Mouse (Mus musculus): Measurements from ENCODE around the gene Car3. TPM values are rescaled to one million over a fixed set of nuclear protein-coding genes. Genes with fewer than 3 reads are reported as not detected.
"Not testable (repeated sequence)": the region's sequence is repeated elsewhere in the genome, so short reads cannot be mapped to it uniquely, and the experiment has no call there.

Gene Car3
- 26.7 and 26.8 TPM in 2 replicates for polyA plus RNA-seq (2014; fragmentation: Nextera tagmentation; extraction: Ambion mirVana)

DNA sequence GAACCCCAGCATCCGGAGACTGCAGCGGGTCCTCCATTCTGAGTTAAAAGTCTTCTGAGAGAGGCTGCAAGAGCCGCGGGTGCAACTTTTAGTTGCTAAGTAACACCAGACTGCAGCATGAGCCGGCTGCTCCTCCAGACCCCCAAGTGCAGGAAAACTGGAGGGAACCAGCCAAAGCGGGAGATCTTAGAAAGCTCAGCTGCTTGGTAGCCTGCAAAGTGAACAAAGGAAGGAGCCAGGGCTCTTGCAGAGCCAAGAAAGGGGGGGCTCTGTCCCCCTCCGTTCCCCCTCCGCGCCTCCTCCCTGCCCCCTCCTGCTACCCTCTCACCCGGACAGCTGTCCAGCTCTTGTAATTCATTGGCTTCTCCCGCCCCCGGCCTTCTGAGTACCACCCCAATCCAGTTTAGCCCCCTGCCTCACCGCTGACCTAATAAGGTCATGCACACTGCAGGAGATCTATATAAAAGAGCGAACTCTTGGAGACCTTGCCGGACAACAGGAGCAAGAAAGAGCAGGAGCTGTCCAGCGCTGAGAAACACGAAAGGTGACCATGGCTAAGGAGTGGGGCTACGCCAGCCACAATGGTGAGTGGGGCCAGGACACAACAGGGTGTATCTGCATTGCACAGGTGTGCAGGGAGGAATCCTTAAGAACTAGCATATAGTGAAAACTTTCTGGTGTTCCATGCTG, at the start of gene Car3:
Gene Car3 (plus strand): TSS at position 491 of the 690 bp plus-strand sequence.
- 5% methylated on average over 15 of the region's 18 CpGs for WGBS
- Histone ChIP-seq H3K27me3 (ENCODE audit: control insufficient read depth, insufficient read depth, low read length) (no peaks in the 10 kb centered on the region), H3K9me3 (ENCODE audit: control insufficient read depth, low read length) (no peaks in the 10 kb centered on the region), H3K36me3 (ENCODE audit: control insufficient read depth, insufficient read depth, low read length) (no peaks in the 10 kb centered on the region), H3K4me3 (ENCODE audit: low read length) (peak within 1 kb of the TSS; percentile 36), H3K9ac (ENCODE audit: low read depth, low read length) (peak within 1 kb of the TSS; percentile 48), H3K4me2 (replicated peaks; ENCODE audit: low read depth, low read length) (peak within 1 kb of the TSS; percentile 72), H3K27ac (ENCODE audit: low read depth, low read length) (no peak within 1 kb of the TSS), H3K4me1 (ENCODE audit: control insufficient read depth, insufficient read depth, low read length) (no peaks in the 10 kb centered on the region)
- ATAC-seq (ENCODE audit: low FRiP score, low TSS enrichment) = peak; percentile 90

DNA sequence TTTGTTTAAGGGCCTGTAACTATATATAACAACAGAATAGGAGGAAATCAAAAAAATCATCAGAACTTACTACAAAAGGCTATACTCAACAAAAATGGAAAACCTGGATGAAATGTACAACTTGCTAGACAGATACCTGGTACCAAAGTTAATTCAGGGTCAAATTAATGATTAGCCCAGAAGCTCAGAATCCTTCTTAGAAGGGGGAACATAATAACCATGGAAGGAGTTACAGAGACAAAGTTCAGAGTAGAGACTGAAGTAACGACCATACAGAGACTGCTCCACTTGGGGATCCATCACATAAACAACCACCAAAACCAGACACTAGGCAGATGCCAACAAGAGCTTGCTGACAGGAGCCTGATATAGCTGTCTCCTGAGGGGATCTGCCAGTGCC, 47.9 kb upstream of the Car3 start:
- not testable (repeated sequence) for H3K4me3 ChIP-seq (ENCODE audit: low read length); H3K4me1 ChIP-seq (ENCODE audit: control insufficient read depth, insufficient read depth, low read length); H3K9ac ChIP-seq (ENCODE audit: low read depth, low read length); H3K4me2 ChIP-seq (replicated peaks; ENCODE audit: low read depth, low read length); H3K36me3 ChIP-seq (ENCODE audit: control insufficient read depth, insufficient read depth, low read length); H3K9me3 ChIP-seq (ENCODE audit: control insufficient read depth, low read length); H3K27me3 ChIP-seq (ENCODE audit: control insufficient read depth, insufficient read depth, low read length); H3K27ac ChIP-seq (ENCODE audit: low read depth, low read length); ATAC-seq (ENCODE audit: low FRiP score, low TSS enrichment)
- WGBS = 90% methylated on average over 1 of the region's 1 CpGs

DNA sequence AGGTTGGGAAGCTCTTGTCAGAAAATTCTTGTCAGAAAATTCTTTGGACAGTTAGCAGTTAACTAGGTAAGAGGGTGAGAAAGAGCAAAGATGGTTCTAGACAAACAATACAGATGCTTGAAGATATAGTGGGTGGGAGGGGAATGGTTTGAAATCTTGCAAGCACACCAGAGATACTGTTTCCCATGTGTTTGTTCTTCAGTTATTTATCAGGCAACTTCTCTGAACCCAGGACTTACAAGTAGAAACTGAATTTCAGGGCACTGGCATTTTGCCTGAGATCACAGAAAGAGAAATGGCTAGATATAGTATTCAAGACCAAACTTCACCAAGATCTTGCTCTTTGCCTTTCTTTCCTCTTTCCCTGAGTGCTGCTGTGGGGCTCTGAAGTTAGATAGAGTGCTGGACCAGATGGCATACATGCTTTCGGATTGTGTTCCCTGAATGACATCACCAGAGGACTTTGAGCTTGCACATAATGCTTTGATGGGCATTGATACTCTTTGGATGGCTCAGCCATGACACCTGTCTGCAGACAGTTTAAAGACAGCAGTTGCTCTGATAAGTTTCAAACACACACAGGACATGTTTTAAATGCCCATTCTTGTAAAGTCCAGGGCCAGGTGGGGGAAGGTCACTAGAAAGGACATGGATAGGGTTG, 43.3 kb upstream of the Car3 start:
- WGBS = 78% methylated on average over 1 of the region's 1 CpGs
- H3K9me3 ChIP-seq (ENCODE audit: control insufficient read depth, low read length) = no peaks in the 10 kb centered on the region

DNA sequence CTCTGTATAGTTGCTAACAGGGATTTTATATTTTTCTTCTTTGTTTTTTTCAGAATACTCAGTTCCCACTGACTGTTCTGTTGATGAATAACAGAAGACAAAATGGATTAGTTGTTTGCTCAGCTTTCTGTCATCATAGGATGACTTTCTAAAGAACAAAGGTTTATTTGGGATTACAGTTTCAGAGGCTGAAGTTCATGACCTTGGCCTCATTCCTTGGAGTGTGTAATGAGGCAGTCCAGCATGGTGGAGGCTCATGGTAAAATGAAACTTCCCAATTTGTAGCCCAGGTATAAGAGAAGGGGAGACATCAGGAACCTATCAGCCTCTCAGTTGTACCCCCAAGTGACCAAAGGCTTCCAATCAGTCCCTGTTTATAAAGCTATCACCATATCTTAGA, 34.4 kb upstream of the Car3 start:
- Histone ChIP-seq H3K4me3 (ENCODE audit: low read length) (no peak overlapping the region), H3K36me3 (ENCODE audit: control insufficient read depth, insufficient read depth, low read length) (no peaks in the 10 kb centered on the region), H3K4me1 (ENCODE audit: control insufficient read depth, insufficient read depth, low read length) (no peaks in the 10 kb centered on the region), H3K27ac (ENCODE audit: low read depth, low read length) (no peak overlapping the region), H3K9ac (ENCODE audit: low read depth, low read length) (no peak overlapping the region), H3K9me3 (ENCODE audit: control insufficient read depth, low read length) (no peaks in the 10 kb centered on the region), H3K27me3 (ENCODE audit: control insufficient read depth, insufficient read depth, low read length) (no peaks in the 10 kb centered on the region), H3K4me2 (replicated peaks; ENCODE audit: low read depth, low read length) (no peak overlapping the region)
- no peak for ATAC-seq (ENCODE audit: low FRiP score, low TSS enrichment)

More for the DNA sequence above, 43.3 kb upstream of the Car3 start:
- H3K4me3 ChIP-seq (ENCODE audit: low read length) = no peak overlapping the region
- H3K36me3 ChIP-seq (ENCODE audit: control insufficient read depth, insufficient read depth, low read length) = no peaks in the 10 kb centered on the region
- H3K4me1 ChIP-seq (ENCODE audit: control insufficient read depth, insufficient read depth, low read length) = no peaks in the 10 kb centered on the region
- no peak overlapping the region for H3K9ac ChIP-seq (ENCODE audit: low read depth, low read length)
- H3K27ac ChIP-seq (ENCODE audit: low read depth, low read length) = no peak overlapping the region
- H3K4me2 ChIP-seq (replicated peaks; ENCODE audit: low read depth, low read length) = no peak overlapping the region
- no peaks in the 10 kb centered on the region for H3K27me3 ChIP-seq (ENCODE audit: control insufficient read depth, insufficient read depth, low read length)
- ATAC-seq (ENCODE audit: low FRiP score, low TSS enrichment) = no peak

DNA sequence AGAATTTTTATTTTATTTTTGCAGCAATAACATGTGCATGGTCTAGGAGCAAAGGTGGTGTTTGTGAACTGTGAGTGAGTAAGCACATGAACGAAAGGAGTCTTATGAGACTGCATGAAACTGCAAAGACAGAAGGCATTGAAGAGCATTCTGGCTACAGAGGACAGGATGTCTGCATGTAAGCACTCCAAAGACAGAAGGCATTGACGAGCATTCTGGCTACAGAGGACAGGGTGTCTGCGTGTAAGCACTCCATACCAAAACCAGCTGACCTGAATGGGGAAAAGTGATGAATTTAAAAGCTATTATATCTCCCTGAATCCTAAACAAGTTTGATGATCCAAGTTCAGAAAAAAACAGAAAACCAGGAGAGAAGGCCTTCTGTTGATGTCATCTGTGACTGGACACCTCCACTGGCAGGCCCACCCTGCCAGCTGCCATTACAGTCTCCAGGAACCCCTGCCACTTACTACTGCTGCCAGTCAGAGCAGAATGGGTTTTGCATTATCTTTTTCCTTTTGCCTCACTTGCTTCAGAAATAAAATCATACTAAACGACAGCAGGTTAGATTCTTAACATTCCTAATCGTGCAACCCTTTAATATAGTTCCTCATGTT, 32.0 kb upstream of the Car3 start:
- Histone ChIP-seq H3K27me3 (ENCODE audit: control insufficient read depth, insufficient read depth, low read length) (no peaks in the 10 kb centered on the region), H3K27ac (ENCODE audit: low read depth, low read length) (no peak overlapping the region), H3K36me3 (ENCODE audit: control insufficient read depth, insufficient read depth, low read length) (no peaks in the 10 kb centered on the region), H3K4me3 (ENCODE audit: low read length) (no peak overlapping the region), H3K9me3 (ENCODE audit: control insufficient read depth, low read length) (no peaks in the 10 kb centered on the region), H3K4me1 (ENCODE audit: control insufficient read depth, insufficient read depth, low read length) (no peaks in the 10 kb centered on the region), H3K9ac (ENCODE audit: low read depth, low read length) (no peak overlapping the region), H3K4me2 (replicated peaks; ENCODE audit: low read depth, low read length) (no peak overlapping the region)
- WGBS = 87% methylated on average over 5 of the region's 5 CpGs
- ATAC-seq (ENCODE audit: low FRiP score, low TSS enrichment) = no peak

DNA sequence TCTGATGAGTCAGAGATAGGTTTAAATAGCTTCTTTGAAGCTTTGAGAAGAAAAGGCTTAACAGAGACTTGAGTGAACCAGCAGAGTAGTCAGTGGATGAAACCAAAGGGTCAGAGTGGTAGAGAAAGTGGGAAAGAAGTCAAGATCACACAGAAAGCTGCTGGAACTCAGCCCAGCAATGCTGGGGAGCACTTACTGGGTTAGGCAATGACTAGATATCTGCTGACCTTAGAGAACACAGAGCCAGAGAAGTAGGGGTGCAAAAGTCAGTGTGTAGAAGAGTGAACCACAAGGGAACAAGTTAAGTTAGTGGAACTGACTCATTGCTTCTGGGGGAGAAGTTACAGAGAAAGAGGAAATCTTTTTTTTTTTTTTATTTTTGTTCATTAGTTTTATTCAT, 30.5 kb upstream of the Car3 start:
- H3K4me3 ChIP-seq (ENCODE audit: low read length) = no peak overlapping the region
- no peak overlapping the region for H3K27ac ChIP-seq (ENCODE audit: low read depth, low read length)
- H3K4me1 ChIP-seq (ENCODE audit: control insufficient read depth, insufficient read depth, low read length) = no peaks in the 10 kb centered on the region
- no peak overlapping the region for H3K9ac ChIP-seq (ENCODE audit: low read depth, low read length)
- no peak for ATAC-seq (ENCODE audit: low FRiP score, low TSS enrichment)
- H3K27me3 ChIP-seq (ENCODE audit: control insufficient read depth, insufficient read depth, low read length) = no peaks in the 10 kb centered on the region
- no peak overlapping the region for H3K4me2 ChIP-seq (replicated peaks; ENCODE audit: low read depth, low read length)
- no peaks in the 10 kb centered on the region for H3K9me3 ChIP-seq (ENCODE audit: control insufficient read depth, low read length)
- no peaks in the 10 kb centered on the region for H3K36me3 ChIP-seq (ENCODE audit: control insufficient read depth, insufficient read depth, low read length)

DNA sequence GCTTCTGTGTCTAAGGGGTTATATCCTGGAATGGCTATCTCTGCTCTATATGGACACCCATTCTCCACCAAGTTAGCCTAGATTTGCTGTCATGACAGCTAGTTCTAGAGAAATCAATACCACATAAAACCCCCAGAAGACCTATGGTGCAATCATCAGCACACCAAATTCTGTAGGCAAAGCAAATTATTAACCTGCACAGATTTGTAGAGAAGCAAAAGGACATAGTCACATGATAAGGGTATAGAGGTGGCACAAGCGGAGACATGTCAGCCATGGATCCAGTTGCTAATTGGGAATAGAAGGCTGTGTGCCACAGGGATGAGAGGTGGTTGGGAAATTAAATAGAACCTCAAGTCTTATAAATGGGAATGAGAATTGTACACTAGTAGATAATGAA, 24.4 kb upstream of the Car3 start:
- no peak overlapping the region for H3K4me2 ChIP-seq (replicated peaks; ENCODE audit: low read depth, low read length)
- H3K36me3 ChIP-seq (ENCODE audit: control insufficient read depth, insufficient read depth, low read length) = no peaks in the 10 kb centered on the region
- no peak overlapping the region for H3K4me3 ChIP-seq (ENCODE audit: low read length)
- no peaks in the 10 kb centered on the region for H3K27me3 ChIP-seq (ENCODE audit: control insufficient read depth, insufficient read depth, low read length)
- no peaks in the 10 kb centered on the region for H3K9me3 ChIP-seq (ENCODE audit: control insufficient read depth, low read length)
- H3K27ac ChIP-seq (ENCODE audit: low read depth, low read length) = no peak overlapping the region
- no peak overlapping the region for H3K9ac ChIP-seq (ENCODE audit: low read depth, low read length)
- ATAC-seq (ENCODE audit: low FRiP score, low TSS enrichment) = no peak
- no peaks in the 10 kb centered on the region for H3K4me1 ChIP-seq (ENCODE audit: control insufficient read depth, insufficient read depth, low read length)
- 97% methylated on average over 1 of the region's 1 CpGs for WGBS

DNA sequence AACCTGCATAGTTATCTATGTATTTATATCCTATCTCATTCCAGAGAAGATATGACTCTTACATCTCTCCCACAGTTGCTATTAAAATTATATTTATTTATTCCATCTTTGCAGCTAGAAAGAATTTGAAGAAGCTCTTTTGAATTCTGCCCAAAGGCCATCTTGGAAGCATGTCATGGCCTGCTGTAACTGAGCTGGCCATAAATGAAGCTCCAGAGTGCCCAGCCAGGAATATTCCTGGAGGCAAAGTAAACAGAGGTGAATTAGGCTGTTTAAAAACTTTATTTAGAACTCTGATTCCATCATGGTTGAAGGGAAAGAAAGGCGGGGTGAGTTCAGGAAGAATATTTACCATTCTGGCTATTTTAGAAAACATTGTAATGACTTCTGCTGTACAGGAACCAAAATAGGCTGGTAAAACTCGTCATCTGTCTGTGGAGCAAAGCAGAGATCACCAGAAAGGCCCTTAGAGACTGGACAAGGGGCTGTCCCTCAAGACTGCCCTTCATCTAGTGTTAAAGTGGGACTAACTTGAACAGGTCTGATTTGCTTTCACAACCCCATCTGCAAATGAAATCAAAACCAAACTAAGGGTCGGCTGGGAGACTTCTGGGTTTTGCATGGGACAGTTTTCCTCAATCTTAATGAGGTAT, 23.7 kb upstream of the Car3 start:
- no peak overlapping the region for H3K27ac ChIP-seq (ENCODE audit: low read depth, low read length)
- no peaks in the 10 kb centered on the region for H3K4me1 ChIP-seq (ENCODE audit: control insufficient read depth, insufficient read depth, low read length)
- no peaks in the 10 kb centered on the region for H3K9me3 ChIP-seq (ENCODE audit: control insufficient read depth, low read length)
- H3K27me3 ChIP-seq (ENCODE audit: control insufficient read depth, insufficient read depth, low read length) = no peaks in the 10 kb centered on the region
- no peak overlapping the region for H3K9ac ChIP-seq (ENCODE audit: low read depth, low read length)
- H3K4me2 ChIP-seq (replicated peaks; ENCODE audit: low read depth, low read length) = no peak overlapping the region
- ATAC-seq (ENCODE audit: low FRiP score, low TSS enrichment) = no peak
- no peaks in the 10 kb centered on the region for H3K36me3 ChIP-seq (ENCODE audit: control insufficient read depth, insufficient read depth, low read length)
- no peak overlapping the region for H3K4me3 ChIP-seq (ENCODE audit: low read length)
- WGBS = 83% methylated on average over 3 of the region's 3 CpGs
